Mouse (Mus musculus) skeletal muscle tissue, postnatal 0 days (tissue): ENCODE results near the gene Noa1. TPM values are rescaled to one million over a fixed set of nuclear protein-coding genes. Genes with fewer than 3 reads are reported as not detected.

Source experiments
- microRNA-seq, 2 experiments: library from miRNA; unstranded; fragments of <30 nt; microRNA quantifications; one replicate each; pipeline ENCODE4; 2016
- polyA plus RNA-seq: library from polyadenylated mRNA; unstranded; fragments of >200 nt; fragmentation: Nextera tagmentation; extraction: Ambion mirVana; gene quantifications from 2 replicates; pipeline ENCODE4 v1.2.1, GENCODE M21; 2015

Gene Noa1
- polyA plus RNA-seq = 17.0 and 17.3 TPM in 2 replicates

DNA sequence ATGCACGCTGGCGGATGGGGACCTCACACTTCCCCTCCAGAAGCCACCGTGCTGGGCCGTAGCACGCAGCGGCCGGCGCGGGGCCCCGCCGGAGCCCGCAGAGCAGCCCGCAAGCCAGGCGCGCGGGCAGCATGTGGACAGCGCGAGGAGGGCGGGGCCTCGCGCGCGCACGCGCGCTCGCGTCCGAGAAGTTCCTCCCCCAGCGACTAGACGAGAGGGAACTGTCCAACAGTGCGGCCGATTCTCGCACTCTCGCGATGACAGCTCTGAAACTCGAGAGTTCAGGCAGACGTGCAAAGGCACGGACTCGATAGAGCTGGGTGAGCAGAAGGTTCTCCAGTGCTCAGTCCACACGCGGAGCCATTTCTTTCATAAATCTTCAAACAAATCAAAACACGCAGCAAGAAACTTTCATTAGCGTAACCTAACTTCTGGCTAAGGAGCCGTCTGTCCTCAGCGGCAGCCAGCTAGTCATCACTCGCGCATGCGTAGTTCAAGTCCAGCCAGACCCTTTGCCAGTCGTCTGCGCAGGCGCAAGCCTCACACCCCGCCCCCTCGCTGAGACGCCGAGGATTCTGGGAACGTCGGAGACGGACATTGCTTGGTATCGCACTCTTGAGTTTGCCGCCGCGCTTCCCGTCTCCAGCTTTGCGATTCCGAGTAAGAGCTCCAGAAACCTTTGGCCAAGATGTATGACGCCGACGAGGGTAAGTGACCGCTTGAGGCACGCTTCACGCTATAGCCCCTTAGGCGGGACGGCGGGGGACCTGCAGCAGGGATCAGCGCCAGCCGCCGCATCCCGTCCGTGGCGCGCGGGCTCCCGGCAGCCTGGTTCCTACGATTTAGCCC is at the start of gene Noa1, which contains the start of gene Polr2b:
TSS of gene Noa1 (minus strand) at position 161 of the 849 bp plus-strand sequence.
TSS of gene Polr2b (plus strand) at position 224 of the 849 bp plus-strand sequence.

DNA sequence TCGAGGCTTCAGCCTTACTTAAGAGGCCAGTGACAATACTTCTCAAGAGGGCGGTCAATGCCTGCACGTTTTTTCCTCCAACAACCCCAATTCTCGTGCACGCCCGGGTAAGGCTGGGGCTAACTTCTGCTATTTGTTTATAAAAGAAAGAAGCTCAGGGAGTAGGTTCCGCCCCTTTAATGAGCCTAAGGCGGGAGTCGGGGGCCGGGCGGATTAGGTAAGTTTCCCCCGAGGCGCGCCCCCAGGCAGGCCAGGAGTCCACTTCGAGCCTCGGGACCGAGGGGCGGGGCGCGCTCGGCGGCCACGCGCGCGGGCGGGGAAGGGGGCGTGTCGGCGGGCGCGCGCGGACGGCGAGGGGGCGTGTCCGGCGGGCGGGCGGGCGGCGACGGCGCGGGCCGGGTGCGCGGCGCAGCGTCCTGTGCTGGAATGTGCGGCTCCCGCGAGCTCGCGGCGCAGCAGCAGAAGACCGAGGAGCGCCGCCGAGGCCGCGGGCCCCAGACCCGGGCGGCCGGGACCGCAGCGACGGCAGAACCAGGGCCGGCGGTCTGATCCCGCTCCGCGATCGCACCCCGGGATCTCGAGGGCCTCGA is 44.7 kb downstream of the Noa1 start, which contains the start of gene Rest:
TSS of gene Rest (plus strand) at position 411 of the 590 bp plus-strand sequence.

Small RNAs within 50 kb of the gene (microRNA-seq; reads per million reads assigned to microRNA genes)
- 0 reads per million in 2 experiments for gene Mir5098

Other genes starting within 250 kb of the Noa1 start
- gene Hopx, start 195.0 kb downstream of the Noa1 start, polyA plus RNA-seq = 2.7 TPM in 2 replicates
- 5.3 and 7.7 TPM in 2 replicates for gene Spink2, start 98.6 kb downstream of the Noa1 start, polyA plus RNA-seq
- 11.5 and 12.1 TPM in 2 replicates for gene Rest, start 44.6 kb downstream of the Noa1 start, polyA plus RNA-seq
- gene Polr2b, start 63 bp upstream of the Noa1 start, polyA plus RNA-seq = 20.7 and 22.1 TPM in 2 replicates
- gene Igfbp7, start 98.0 kb upstream of the Noa1 start, polyA plus RNA-seq = 238 and 374 TPM in 2 replicates